Mouse (Mus musculus): ENCODE measurements around the gene Cacnb4.

Cacnb4 gene

DNA sequence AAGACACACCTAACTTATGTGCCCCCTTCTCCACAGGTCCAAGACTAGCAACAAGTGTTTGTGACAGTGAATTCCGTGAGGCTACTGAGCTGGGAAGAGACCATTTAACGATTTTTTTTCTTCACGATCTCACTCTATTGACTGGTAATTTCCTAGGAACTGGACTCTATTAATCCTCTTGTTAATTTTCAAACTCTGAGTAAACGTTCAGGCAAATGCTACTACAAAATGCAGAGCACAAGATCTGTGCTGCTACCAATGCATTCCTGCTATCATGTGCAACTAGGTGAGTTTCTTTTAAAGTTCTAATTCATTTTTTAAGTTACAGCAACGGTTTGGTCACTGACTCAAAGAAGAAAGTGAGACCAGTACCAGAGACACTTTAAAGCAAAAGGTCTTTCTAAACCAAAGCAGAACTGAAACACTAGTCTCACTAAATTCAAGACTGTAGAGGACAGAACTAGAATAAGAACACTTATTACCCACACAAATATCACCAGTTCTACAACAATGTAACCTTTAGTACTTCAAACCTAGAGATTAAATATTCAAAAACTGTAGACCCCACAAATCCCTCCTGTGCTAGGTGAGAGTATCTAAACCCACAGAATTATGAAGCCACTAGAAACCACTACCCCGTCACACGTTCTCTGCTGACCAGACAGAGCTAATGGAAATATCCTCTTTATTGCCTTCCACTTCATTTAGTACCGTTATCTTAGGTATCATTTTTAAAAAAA lies 253.6 kb downstream of the Cacnb4 start:
- Histone ChIP-seq H3K36me3 (ENCODE audit: insufficient read depth, low read length) (no peaks in the 10 kb centered on the region; the same call in 1 of the 2 replicates), H3K4me1 (replicated peaks; ENCODE audit: low read depth, low read length) (peaks cover 61% of the 10 kb centered on the region), H3K27me3 (ENCODE audit: insufficient read depth, low read length) (0 out of 2 replicates have a peak, but pooled peaks cover 2% of the 10 kb centered on the region), H3K4me3 (replicated peaks; ENCODE audit: low read length) (peak overlapping the region; percentile 94), H3K9me3 (ENCODE audit: low read length) (no peaks in the 10 kb centered on the region)
- TF ChIP-seq POU5F1 (IDR thresholded peaks at IDR 0.05; ENCODE audit: borderline replicate concordance, low read length) (no peak), NANOG (IDR thresholded peaks at IDR 0.05; ENCODE audit: borderline replicate concordance, low read length) (no peak), CTCF (conservative IDR thresholded peaks at IDR 0.05; ENCODE audit: low read length) (no peak)

DNA sequence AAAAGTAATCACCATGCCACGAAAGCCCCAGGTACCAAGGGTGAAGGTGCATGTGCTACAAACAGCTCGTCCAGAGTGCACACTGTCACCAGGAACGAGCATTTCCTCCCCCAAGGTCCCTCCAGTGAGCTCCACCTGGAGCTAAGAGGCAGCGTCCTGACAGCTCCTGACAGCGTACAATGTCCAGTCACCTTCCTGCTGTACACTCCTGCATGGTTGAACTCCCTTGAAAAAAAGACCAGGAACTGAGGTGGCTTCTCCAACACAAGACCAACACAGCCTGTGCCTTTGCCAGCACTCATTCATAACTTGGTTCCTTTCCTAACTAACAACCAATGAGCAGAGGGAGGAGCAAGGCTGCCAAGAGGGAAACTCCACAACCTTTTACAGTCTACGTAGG lies 255.4 kb downstream of the Cacnb4 start:
- peaks cover 9% of the 10 kb centered on the region for H3K9me3 ChIP-seq (ENCODE audit: low read length)
- no peak overlapping the region for H3K4me3 ChIP-seq (replicated peaks; ENCODE audit: low read length)
- peaks cover 13% of the 10 kb centered on the region for H3K36me3 ChIP-seq (ENCODE audit: insufficient read depth, low read length)
- H3K4me1 ChIP-seq (replicated peaks; ENCODE audit: low read depth, low read length): peaks cover 67% of the 10 kb centered on the region
- H3K27me3 ChIP-seq (ENCODE audit: insufficient read depth, low read length): no peaks in the 10 kb centered on the region
- TF ChIP-seq CTCF (conservative IDR thresholded peaks at IDR 0.05; ENCODE audit: low read length): no peak
- TF ChIP-seq POU5F1 (IDR thresholded peaks at IDR 0.05; ENCODE audit: borderline replicate concordance, low read length): no peak
- no peak for TF ChIP-seq NANOG (IDR thresholded peaks at IDR 0.05; ENCODE audit: borderline replicate concordance, low read length)

DNA sequence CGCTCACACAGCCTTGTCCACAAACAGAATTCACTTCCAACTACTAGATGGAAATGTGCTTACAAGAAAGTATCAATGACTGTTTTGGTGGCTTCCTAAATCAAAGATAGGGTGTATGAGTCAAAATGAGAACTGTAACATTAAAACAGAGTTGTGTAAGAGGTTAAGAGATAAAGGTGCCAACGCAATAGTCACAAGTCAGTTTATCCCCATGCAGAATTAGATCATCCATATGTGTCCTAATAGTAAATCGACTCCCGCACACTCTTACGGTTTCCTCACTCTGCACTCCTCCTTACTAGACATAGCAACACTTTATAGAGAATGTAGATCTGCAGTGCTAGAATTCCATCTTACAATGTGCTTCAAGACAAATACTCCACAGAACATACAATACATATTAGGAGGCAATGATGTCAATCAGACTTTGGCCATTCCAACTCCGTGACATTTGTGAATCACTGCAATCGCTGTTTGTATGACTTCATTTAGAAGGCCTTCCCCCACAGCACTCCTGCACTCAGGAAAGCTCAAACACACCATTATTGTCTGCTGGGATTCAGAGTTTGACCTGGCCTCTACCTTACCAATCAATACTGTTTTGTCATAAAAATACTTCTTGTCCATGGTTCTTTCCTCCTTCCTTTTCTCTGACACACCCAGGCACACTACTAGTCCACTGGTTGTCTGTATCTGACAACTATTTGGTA lies 256.5 kb downstream of the Cacnb4 start:
- TF ChIP-seq POU5F1 (IDR thresholded peaks at IDR 0.05; ENCODE audit: borderline replicate concordance, low read length) (no peak), NANOG (IDR thresholded peaks at IDR 0.05; ENCODE audit: borderline replicate concordance, low read length) (no peak), CTCF (conservative IDR thresholded peaks at IDR 0.05; ENCODE audit: low read length) (no peak)
- no peak overlapping the region for H3K4me3 ChIP-seq (replicated peaks; ENCODE audit: low read length)
- peaks cover 24% of the 10 kb centered on the region for H3K36me3 ChIP-seq (ENCODE audit: insufficient read depth, low read length)
- peaks cover 17% of the 10 kb centered on the region for H3K9me3 ChIP-seq (ENCODE audit: low read length)
- no peaks in the 10 kb centered on the region for H3K27me3 ChIP-seq (ENCODE audit: insufficient read depth, low read length)
- H3K4me1 ChIP-seq (replicated peaks; ENCODE audit: low read depth, low read length): peaks cover 59% of the 10 kb centered on the region

DNA sequence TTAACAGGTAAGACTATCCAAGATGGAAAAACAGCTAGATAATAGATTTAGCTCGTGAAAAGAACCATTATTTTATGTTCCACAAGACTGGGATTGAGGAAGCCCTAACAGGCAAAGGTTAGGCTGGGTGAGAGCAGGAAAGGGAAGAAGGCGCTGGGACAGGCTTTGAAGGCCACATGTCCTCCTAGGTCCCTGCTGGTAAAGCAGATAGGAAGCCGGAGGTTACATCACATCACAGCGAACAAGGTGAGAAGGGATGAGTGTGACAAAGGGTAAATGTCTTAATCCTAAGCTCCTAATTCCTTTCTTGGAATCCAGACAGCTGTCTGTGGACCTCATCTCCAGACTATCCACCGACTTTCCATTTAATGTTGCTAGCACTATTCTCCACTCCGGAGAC lies 257.3 kb downstream of the Cacnb4 start:
- peaks cover 59% of the 10 kb centered on the region for H3K4me1 ChIP-seq (replicated peaks; ENCODE audit: low read depth, low read length)
- H3K9me3 ChIP-seq (ENCODE audit: low read length): peaks cover 17% of the 10 kb centered on the region
- TF ChIP-seq CTCF (conservative IDR thresholded peaks at IDR 0.05; ENCODE audit: low read length): no peak
- TF ChIP-seq NANOG (IDR thresholded peaks at IDR 0.05; ENCODE audit: borderline replicate concordance, low read length): no peak
- TF ChIP-seq POU5F1 (IDR thresholded peaks at IDR 0.05; ENCODE audit: borderline replicate concordance, low read length): no peak
- no peak overlapping the region for H3K4me3 ChIP-seq (replicated peaks; ENCODE audit: low read length)
- no peaks in the 10 kb centered on the region for H3K27me3 ChIP-seq (ENCODE audit: insufficient read depth, low read length)
- peaks cover 24% of the 10 kb centered on the region for H3K36me3 ChIP-seq (ENCODE audit: insufficient read depth, low read length)

DNA sequence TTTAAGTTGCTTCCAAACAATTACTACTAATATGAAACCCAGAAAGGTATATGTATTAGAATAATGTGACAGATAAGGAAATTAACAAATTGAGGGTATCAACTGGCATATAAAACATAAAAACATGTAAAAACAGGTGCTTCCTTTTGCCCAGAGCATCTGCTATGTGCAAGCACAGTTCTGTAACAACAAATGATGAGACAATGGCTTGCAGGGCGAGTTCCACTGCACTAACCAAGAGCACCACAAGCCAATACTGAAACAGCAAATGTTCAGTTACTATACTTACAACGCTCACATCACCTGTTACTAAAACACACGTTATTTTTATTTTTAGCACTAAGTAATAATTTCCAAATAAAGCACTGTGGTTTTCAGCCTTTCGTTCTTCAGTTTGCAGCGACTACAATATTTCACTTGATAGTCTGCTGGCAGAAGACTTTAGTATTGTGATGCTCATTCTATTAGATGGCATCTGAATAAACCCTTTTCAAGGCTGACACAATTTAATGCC lies 264.1 kb downstream of the Cacnb4 start:
- TF ChIP-seq POU5F1 (IDR thresholded peaks at IDR 0.05; ENCODE audit: borderline replicate concordance, low read length) (no peak), CTCF (conservative IDR thresholded peaks at IDR 0.05; ENCODE audit: low read length) (no peak), NANOG (IDR thresholded peaks at IDR 0.05; ENCODE audit: borderline replicate concordance, low read length) (no peak)
- H3K27me3 ChIP-seq (ENCODE audit: insufficient read depth, low read length): no peaks in the 10 kb centered on the region
- 0 out of 2 replicates have a peak, but pooled peaks cover 1% of the 10 kb centered on the region for H3K4me1 ChIP-seq (replicated peaks; ENCODE audit: low read depth, low read length)
- no peak overlapping the region for H3K4me3 ChIP-seq (replicated peaks; ENCODE audit: low read length)
- peaks cover 68% of the 10 kb centered on the region for H3K36me3 ChIP-seq (ENCODE audit: insufficient read depth, low read length)
- peaks cover 39% of the 10 kb centered on the region for H3K9me3 ChIP-seq (ENCODE audit: low read length)

DNA sequence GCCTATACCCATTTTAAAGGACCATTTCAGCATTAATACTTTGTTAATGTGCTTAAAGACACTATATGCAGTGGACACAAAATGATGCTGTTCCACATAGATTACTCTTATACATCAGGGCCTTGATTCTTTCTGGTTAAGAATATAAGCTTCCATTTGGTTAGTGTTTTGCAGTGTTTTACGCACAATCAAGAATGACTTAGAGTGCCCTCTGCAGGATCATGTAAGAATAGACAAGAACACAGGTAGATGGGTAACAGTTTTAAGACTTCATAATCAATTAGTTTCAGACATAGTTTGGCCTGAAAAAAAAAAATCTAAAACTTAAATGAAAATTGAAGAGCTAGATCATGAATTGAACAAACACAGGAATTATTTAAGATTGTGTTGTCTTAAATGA lies 270.2 kb downstream of the Cacnb4 start:
- Histone ChIP-seq H3K4me1 (replicated peaks; ENCODE audit: low read depth, low read length) (no peaks in the 10 kb centered on the region), H3K36me3 (ENCODE audit: insufficient read depth, low read length) (peaks cover 86% of the 10 kb centered on the region), H3K27me3 (ENCODE audit: insufficient read depth, low read length) (no peaks in the 10 kb centered on the region), H3K9me3 (ENCODE audit: low read length) (peaks cover 22% of the 10 kb centered on the region), H3K4me3 (replicated peaks; ENCODE audit: low read length) (no peak overlapping the region)
- TF ChIP-seq POU5F1 (IDR thresholded peaks at IDR 0.05; ENCODE audit: borderline replicate concordance, low read length) (no peak), CTCF (conservative IDR thresholded peaks at IDR 0.05; ENCODE audit: low read length) (peak; percentile 42), NANOG (IDR thresholded peaks at IDR 0.05; ENCODE audit: borderline replicate concordance, low read length) (no peak)

DNA sequence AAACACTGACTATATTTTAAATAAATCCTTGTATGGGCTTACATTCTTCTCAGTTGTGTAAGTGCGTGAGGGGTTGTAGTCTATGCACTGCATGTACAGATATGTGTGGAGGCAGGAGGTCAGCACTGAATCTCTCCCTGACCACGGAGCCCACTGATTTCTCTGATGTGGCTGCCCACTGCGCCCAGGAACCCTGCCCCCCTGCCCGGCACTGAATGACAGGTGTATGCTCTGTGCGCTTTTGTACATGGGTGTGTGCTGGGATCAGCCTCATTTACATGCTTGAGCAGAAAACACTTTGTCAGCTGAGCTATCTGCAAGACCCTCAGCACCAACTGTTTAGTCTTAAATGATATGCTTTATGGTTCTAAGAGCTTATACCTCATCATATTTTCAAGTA lies 271.4 kb downstream of the Cacnb4 start:
- Histone ChIP-seq H3K9me3 (ENCODE audit: low read length) (peaks cover 10% of the 10 kb centered on the region), H3K27me3 (ENCODE audit: insufficient read depth, low read length) (no peaks in the 10 kb centered on the region), H3K4me1 (replicated peaks; ENCODE audit: low read depth, low read length) (no peaks in the 10 kb centered on the region), H3K4me3 (replicated peaks; ENCODE audit: low read length) (no peak overlapping the region), H3K36me3 (ENCODE audit: insufficient read depth, low read length) (peaks cover 75% of the 10 kb centered on the region)
- TF ChIP-seq CTCF (conservative IDR thresholded peaks at IDR 0.05; ENCODE audit: low read length) (no peak), NANOG (IDR thresholded peaks at IDR 0.05; ENCODE audit: borderline replicate concordance, low read length) (no peak), POU5F1 (IDR thresholded peaks at IDR 0.05; ENCODE audit: borderline replicate concordance, low read length) (no peak)

DNA sequence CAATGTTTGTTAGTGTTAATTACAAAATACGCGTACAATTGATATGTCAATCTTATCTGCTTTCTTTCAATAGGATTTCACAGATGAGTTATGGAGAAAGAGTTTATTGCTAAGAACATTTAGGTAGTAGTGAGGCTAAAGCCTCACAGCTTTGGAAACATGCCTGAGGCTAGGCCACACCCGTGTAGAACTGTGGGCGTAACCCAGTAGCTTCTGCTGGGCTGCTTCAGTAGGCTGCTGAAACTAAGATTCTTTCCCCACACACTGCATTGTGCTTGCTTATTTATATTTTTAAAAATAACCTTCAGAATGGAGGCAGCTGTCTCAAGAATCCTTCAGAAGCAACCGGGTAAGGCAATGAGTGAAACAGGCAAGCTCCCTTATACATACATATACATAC lies 282.1 kb downstream of the Cacnb4 start:
- Histone ChIP-seq H3K4me3 (replicated peaks; ENCODE audit: low read length) (no peak overlapping the region), H3K9me3 (ENCODE audit: low read length) (no peaks in the 10 kb centered on the region), H3K4me1 (replicated peaks; ENCODE audit: low read depth, low read length) (no peaks in the 10 kb centered on the region), H3K27me3 (ENCODE audit: insufficient read depth, low read length) (no peaks in the 10 kb centered on the region), H3K36me3 (ENCODE audit: insufficient read depth, low read length) (peaks cover 6% of the 10 kb centered on the region)
- TF ChIP-seq POU5F1 (IDR thresholded peaks at IDR 0.05; ENCODE audit: borderline replicate concordance, low read length) (no peak), NANOG (IDR thresholded peaks at IDR 0.05; ENCODE audit: borderline replicate concordance, low read length) (no peak), CTCF (conservative IDR thresholded peaks at IDR 0.05; ENCODE audit: low read length) (no peak)
